Mouse (Mus musculus) heart, postnatal 0 days (tissue): ENCODE results near the gene Cdyl.

ENCODE experiments used
- CTCF ChIP-seq: IDR thresholded peaks from 2 replicates; pipeline ENCODE4 v1.5.1; 2016; ENCODE audit warnings: antibody characterized with exemption, control low read depth, low read depth
- EP300 ChIP-seq: IDR thresholded peaks from 2 replicates; pipeline ENCODE4 v1.6.1; 2016; ENCODE audit warnings: antibody characterized with exemption, low read depth

DNA sequence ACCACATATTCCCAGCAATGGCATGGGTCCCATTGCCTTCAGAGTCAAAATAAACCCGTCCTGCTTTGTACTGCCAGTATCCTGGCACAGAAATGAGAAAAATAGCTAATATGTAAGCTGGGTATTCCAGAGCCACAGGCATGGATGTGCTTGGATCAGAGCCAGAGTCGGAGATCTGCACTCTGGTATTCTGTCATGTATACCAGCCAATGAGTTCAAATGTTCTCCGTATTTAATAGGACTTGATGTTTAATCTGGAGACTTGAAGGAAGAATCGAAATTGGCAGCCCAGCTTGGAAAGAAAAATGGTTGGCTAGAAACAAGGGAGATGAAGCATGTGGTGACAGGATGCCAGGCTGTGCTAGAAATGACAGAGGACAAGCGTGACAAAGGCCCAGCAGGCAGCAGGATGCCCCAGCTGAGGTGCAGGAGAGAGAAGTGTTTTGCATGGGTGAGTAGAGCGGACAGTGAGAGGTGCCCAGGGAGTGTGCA, 221.0 kb downstream of the Cdyl start:
- TF ChIP-seq CTCF (no peak), EP300 (no peak)
